Mouse (Mus musculus) neutrophil, adult 5-6 weeks (primary cell): ENCODE data around the gene Zmat5. TPM values are rescaled to one million over a fixed set of nuclear protein-coding genes. Genes with fewer than 3 reads are reported as not detected.

Experiments
- ATAC-seq: fragments of 151-379, 151-347 bp; 2 replicates; pipeline ENCODE4 v1.8.0; 2017; ENCODE audit warnings: mild to moderate bottlenecking, moderate TSS enrichment; ENCODE audit not compliant: insufficient number of reproducible peaks, poor library complexity, low FRiP score, severe bottlenecking; ENCODE audit errors: extremely low read depth
- total RNA-seq: library from RNA; stranded (forward); fragments of 200-1000 nt; gene quantifications from 2 replicates; pipeline ENCODE4 v1.2.3, GENCODE M21; 2017

Zmat5 gene
- total RNA-seq, 1 experiment from 2014 or later = 10.4 TPM

- no peak for ATAC-seq
Measured at GRCm38 (mm10) chr11:4761991-4762390, 57.5 kb downstream of the Zmat5 start.

- ATAC-seq = no peak
Measured at GRCm38 (mm10) chr11:4762511-4762910, 58.0 kb downstream of the Zmat5 start.

GRCm38 (mm10) chr11:4763631-4764030, 59.2 kb downstream of the Zmat5 start:
- no peak for ATAC-seq

- no peak for ATAC-seq
Measured at GRCm38 (mm10) chr11:4764476-4764875, 60.0 kb downstream of the Zmat5 start.

GRCm38 (mm10) chr11:4768399-4768798, 63.9 kb downstream of the Zmat5 start:
- no peak for ATAC-seq

- ATAC-seq = no peak
Measured at GRCm38 (mm10) chr11:4769293-4769692, 64.8 kb downstream of the Zmat5 start.

- ATAC-seq = no peak
Measured at GRCm38 (mm10) chr11:4769881-4770280, 65.4 kb downstream of the Zmat5 start.

GRCm38 (mm10) chr11:4771756-4772155, 67.3 kb downstream of the Zmat5 start:
- ATAC-seq = no peak

GRCm38 (mm10) chr11:4772925-4773324, 68.4 kb downstream of the Zmat5 start:
- no peak; the same call in 1 of the 2 replicates for ATAC-seq

GRCm38 (mm10) chr11:4780927-4781326, 76.4 kb downstream of the Zmat5 start:
- no peak for ATAC-seq

GRCm38 (mm10) chr11:4783116-4783515, 78.6 kb downstream of the Zmat5 start:
- ATAC-seq = no peak

- no peak for ATAC-seq
Measured at GRCm38 (mm10) chr11:4784629-4785142, 80.2 kb downstream of the Zmat5 start.

Other genes starting within 250 kb of the Zmat5 start
- gene Mtmr3, start 109.8 kb upstream of the Zmat5 start, total RNA-seq = 158 and 160 TPM in 2 replicates
- not detected in 2 replicates for gene Gm11032, start 84.6 kb upstream of the Zmat5 start, total RNA-seq
- gene Ascc2, start 66.9 kb upstream of the Zmat5 start, total RNA-seq = 10.8 and 13.4 TPM in 2 replicates
- gene Uqcr10, start 336 bp upstream of the Zmat5 start, total RNA-seq = 40.1 and 49.5 TPM in 2 replicates
- 0.12 TPM in 1 of 2 replicates, not detected in the other for gene Cabp7, start 42.1 kb downstream of the Zmat5 start, total RNA-seq
- gene Nf2, start 144.9 kb downstream of the Zmat5 start, total RNA-seq = 44.2 and 44.3 TPM in 2 replicates
- gene Nipsnap1, start 169.3 kb downstream of the Zmat5 start, total RNA-seq = 10.1 and 10.9 TPM in 2 replicates
- 39.8 and 48.9 TPM in 2 replicates for gene Thoc5, start 190.6 kb downstream of the Zmat5 start, total RNA-seq
- gene Nefh, start 243.4 kb downstream of the Zmat5 start, total RNA-seq = 0.47 TPM in 1 of 2 replicates, not detected in the other